Mouse (Mus musculus): ENCODE measurements at regions not wholly inside any gene's neighbourhood (a gene's known extent, or its start where the extent isn't known, plus 50 kb on each side); places are given as distances from the start of the nearest gene placed in this dataset.
"Not testable (repeated sequence)": the region's sequence is repeated elsewhere in the genome, so short reads cannot be mapped to it uniquely, and the experiment has no call there.

- DNase-seq: peak; percentile 88
Observed at GRCm38 (mm10) chr4:38334529-38335149, 1115.5 kb upstream of the 1700009N14Rik start.

GRCm38 (mm10) chr4:38335156-38335555 is 1114.9 kb upstream of the 1700009N14Rik start:
- peak; percentile 80 for DNase-seq

GRCm38 (mm10) chr4:38371047-38371446 is 1079.0 kb upstream of the 1700009N14Rik start:
- DNase-seq: no peak

GRCm38 (mm10) chr4:38381916-38382315 is 1068.2 kb upstream of the 1700009N14Rik start:
- no peak for DNase-seq

- no peak for DNase-seq
Observed at GRCm38 (mm10) chr4:38396635-38397034, 1053.5 kb upstream of the 1700009N14Rik start.

GRCm38 (mm10) chr4:38435326-38435725 is 1014.8 kb upstream of the 1700009N14Rik start:
- not testable (repeated sequence) for DNase-seq

- no peak for DNase-seq
Observed at GRCm38 (mm10) chr4:38461473-38462194, 988.5 kb upstream of the 1700009N14Rik start.

- DNase-seq: no peak
Observed at GRCm38 (mm10) chr4:38498271-38498670, 951.8 kb upstream of the 1700009N14Rik start.

- DNase-seq: no peak
Observed at GRCm38 (mm10) chr4:38505875-38506274, 944.2 kb upstream of the 1700009N14Rik start.

- DNase-seq: no peak
Observed at GRCm38 (mm10) chr4:38507202-38507601, 942.9 kb upstream of the 1700009N14Rik start.

- no peak for DNase-seq
Observed at GRCm38 (mm10) chr4:38519108-38519507, 931.0 kb upstream of the 1700009N14Rik start.
